Comparison of ENCODE assay signal across 7 mouse cellular contexts in the genomic region with DNA sequence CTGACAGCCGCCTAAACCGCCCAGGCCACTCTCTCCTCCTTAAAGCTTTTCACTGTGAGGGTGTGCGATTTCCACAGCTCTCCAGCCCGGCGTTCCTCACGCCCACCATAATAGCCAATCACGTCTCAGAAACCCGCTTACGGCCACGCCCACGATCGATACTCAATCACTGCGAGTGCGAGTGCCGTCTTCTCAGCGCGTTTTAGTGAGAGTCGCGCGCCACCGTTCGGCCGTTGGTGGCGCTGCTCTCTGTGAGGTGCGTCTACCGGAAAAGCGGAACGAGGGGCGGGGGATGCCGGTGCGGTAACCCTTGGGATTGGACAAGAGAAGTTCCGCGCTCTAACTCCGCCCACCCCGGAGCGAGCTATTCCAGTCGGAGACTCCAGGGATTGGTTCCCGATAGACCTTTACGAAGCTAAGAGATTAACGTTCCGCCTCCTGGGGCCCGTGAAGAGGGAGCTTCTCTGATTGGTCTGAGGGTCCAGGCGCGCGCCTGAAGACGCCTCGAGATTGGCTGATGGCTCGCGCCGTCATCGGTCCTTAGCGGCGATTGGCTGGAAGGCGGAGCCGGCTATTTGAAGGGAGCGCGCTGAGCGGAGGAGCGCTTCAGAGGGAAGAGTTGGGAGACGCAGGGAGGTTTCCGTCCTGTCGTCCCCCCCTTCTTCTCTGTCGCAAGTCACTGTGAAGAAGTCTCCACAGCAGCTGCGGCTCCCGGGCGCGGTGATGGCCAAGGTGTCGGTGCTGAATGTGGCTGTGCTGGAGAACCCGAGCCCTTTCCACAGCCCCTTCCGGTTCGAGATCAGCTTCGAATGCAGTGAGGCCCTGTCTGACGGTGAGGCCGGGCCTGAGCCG. TPM values are rescaled to one million over a fixed set of nuclear protein-coding genes. Genes with fewer than 3 reads are reported as not detected.
A peak's percentile ranks its signal among the peaks of the same experiment; 100 is the strongest.
DNase-seq lines count a peak whose midpoint lies in the region; ATAC-seq lines count a peak whose summit lies in the region.

A gene (minus strand): TSS at position 100 of the 852 bp plus-strand sequence.
A gene (plus strand): TSS at position 402 of the 852 bp plus-strand sequence.

- under 1% methylated on average over 75 of the region's 75 CpGs for WGBS in intestine, embryonic 15.5 days
- WGBS in midbrain, embryonic 10.5 days = under 1% methylated on average over 75 of the region's 75 CpGs

- intact Hi-C loops in gastrocnemius, postnatal 36 days (cut with DNase I) = loop anchor here (5.0 to 10.0 kb wide), 3 partner anchors 58 to 293 kb away; no protein-coding TSS in a partner anchor
- intact Hi-C loops in left cerebral cortex, postnatal 25 days (cut with DNase I) = loop anchor here (2.0 kb wide), 3 partner anchors 57 to 231 kb away; no protein-coding TSS in a partner anchor

- H3K27me3 ChIP-seq in intestine, embryonic 15.5 days (replicated peaks) = no peaks in the 10 kb centered on the region
- no peaks in the 10 kb centered on the region for H3K27me3 ChIP-seq in midbrain, embryonic 10.5 days (ENCODE audit: low read depth, poor library complexity, severe bottlenecking)

- no peaks in the 10 kb centered on the region for H3K9me3 ChIP-seq in intestine, embryonic 15.5 days
- no peaks in the 10 kb centered on the region for H3K9me3 ChIP-seq in midbrain, embryonic 10.5 days (replicated peaks)

- peak; percentile 99 for ATAC-seq in intestine, embryonic 15.5 days

- no peaks in the 10 kb centered on the region for H3K36me3 ChIP-seq in intestine, embryonic 15.5 days
- peaks cover 21% of the 10 kb centered on the region for H3K36me3 ChIP-seq in midbrain, embryonic 10.5 days

- H3K4me2 ChIP-seq in intestine, embryonic 15.5 days (replicated peaks) = peak within 1 kb of the TSS; percentile 90

- H3K9ac ChIP-seq in intestine, embryonic 15.5 days = peak within 1 kb of the TSS; percentile 73

- DNase-seq in adrenal gland, adult 2 months = peak; percentile 99
- DNase-seq in embryo, embryonic 11.5 days (ENCODE audit: low read depth, low spot score) = peak; percentile 100
- DNase-seq in gastrocnemius, postnatal 36 days = peak; percentile 92 to 97
- peak; percentile 97 to 100 for DNase-seq in left cerebral cortex, postnatal 25 days (ENCODE audit: low spot score in 2 of 2)
- peak; percentile 99 for DNase-seq in midbrain, embryonic 10.5 days (ENCODE audit: low spot score)
- peak; percentile 98 for DNase-seq in right cerebral cortex, postnatal 4 days

- peaks cover 11% of the 10 kb centered on the region for H3K4me1 ChIP-seq in intestine, embryonic 15.5 days (replicated peaks)
- H3K4me1 ChIP-seq in midbrain, embryonic 10.5 days = peaks cover 21% of the 10 kb centered on the region

- 0 out of 2 replicates have a peak within 1 kb of the TSS, but pooled peaks have one; percentile 27 for H3K27ac ChIP-seq in intestine, embryonic 15.5 days
- peak within 1 kb of the TSS; percentile 78 for H3K27ac ChIP-seq in midbrain, embryonic 10.5 days (replicated peaks)

- peak within 1 kb of the TSS; percentile 73 for H3K4me3 ChIP-seq in intestine, embryonic 15.5 days (replicated peaks)
- H3K4me3 ChIP-seq in midbrain, embryonic 10.5 days = peak within 1 kb of the TSS; percentile 81

RNA-seq across cellular contexts. Expression of the first gene that starts in this region (rescaled TPM):
- total RNA-seq in adrenal gland, adult 2 months (2021) = 1 to 10 TPM; 1.7 to 1.9 TPM
- 2.5 and 3.7 TPM in 2 replicates for polyA plus RNA-seq in adrenal gland, adult 2 months (2012; rRNA removed)
- under 1 TPM; 0.27 to 0.56 TPM for total RNA-seq in gastrocnemius, postnatal 36 days (2021)
- 0.44 and 0.47 TPM in 2 replicates for polyA plus RNA-seq in intestine, embryonic 15.5 days (2015; fragmentation: Nextera tagmentation; extraction: Ambion mirVana)
- under 1 TPM; 0.32 to 0.41 TPM for total RNA-seq in left cerebral cortex, postnatal 25 days (2021)
- 0.94 and 1.0 TPM in 2 replicates for polyA plus RNA-seq in midbrain, embryonic 10.5 days (2016; fragmentation: Nextera tagmentation; extraction: Ambion mirVana)

RNA-seq across cellular contexts. Expression of the second gene that starts in this region (rescaled TPM):
- 1 to 10 TPM; 2.5 to 3.4 TPM for total RNA-seq in adrenal gland, adult 2 months (2021)
- 13.6 and 15.4 TPM in 2 replicates for polyA plus RNA-seq in adrenal gland, adult 2 months (2012; rRNA removed)
- under 1 TPM; 0.42 to 0.71 TPM for total RNA-seq in gastrocnemius, postnatal 36 days (2021)
- polyA plus RNA-seq in intestine, embryonic 15.5 days (2015; fragmentation: Nextera tagmentation; extraction: Ambion mirVana) = 57.8 and 60.9 TPM in 2 replicates
- under 1 TPM; 0.60 to 0.73 TPM for total RNA-seq in left cerebral cortex, postnatal 25 days (2021)
- 106 and 115 TPM in 2 replicates for polyA plus RNA-seq in midbrain, embryonic 10.5 days (2016; fragmentation: Nextera tagmentation; extraction: Ambion mirVana)

Comparison
In these comparisons a context has a peak if more than half of its experiments do, and no peak if none do; other contexts are left out.
1. Peak in every context shown above with its lines: DNase-seq, ATAC-seq, H3K4me3 ChIP-seq and H3K27ac ChIP-seq.
2. Peak in DNase-seq in gastrocnemius, postnatal 36 days; RNA of the genes that start here not detected or under 1 TPM.
3. Peak in DNase-seq in left cerebral cortex, postnatal 25 days; RNA of the genes that start here not detected or under 1 TPM.